Comparison of ENCODE assay signal across 21 mouse cellular contexts in the genomic region with DNA sequence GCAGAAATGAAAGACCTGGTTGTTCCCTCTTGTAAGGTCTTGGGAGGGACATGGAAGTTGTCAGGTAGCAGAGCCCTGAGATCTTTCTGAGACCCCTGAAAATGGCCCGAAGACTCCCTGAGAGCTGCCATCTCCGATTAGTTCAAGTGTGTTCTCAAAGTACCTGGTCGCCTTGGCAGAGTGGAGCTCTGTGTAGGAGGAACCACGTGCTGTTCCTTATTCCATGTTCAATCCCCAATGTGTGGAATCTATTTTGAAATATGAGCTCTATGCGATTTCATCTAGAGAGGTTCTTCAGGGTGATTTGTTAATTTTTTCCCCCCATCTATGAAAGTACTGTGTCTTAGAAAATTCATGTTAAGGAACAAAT.
DNase-seq lines count a peak whose midpoint lies in the region; ATAC-seq and TF ChIP-seq lines count a peak whose summit lies in the region.
"Had no signal": no experiment of that assay in that cellular context is flagged by ENCODE, and none has a peak within 500 bp of the region (broad histone marks: within the 10 kb centered on the region; RNA-seq: fewer than 3 reads in every experiment).

No protein-coding gene starts in this region.

- no peak for TF ChIP-seq CTCF in gastrocnemius, adult 2 months (IDR thresholded peaks at IDR 0.05)
- no peak for TF ChIP-seq CTCF in liver, postnatal 0 days (IDR thresholded peaks at IDR 0.05; ENCODE audit: low read depth)
- TF ChIP-seq CTCF in cortical plate, adult 2 months (IDR thresholded peaks at IDR 0.05; ENCODE audit: extremely low read depth, insufficient read depth, low read length): no peak

- no peaks in the 10 kb centered on the region for H3K27me3 ChIP-seq in liver, postnatal 0 days (ENCODE audit: insufficient read depth, low read length)
- H3K27me3 ChIP-seq in liver, embryonic 12.5 days (replicated peaks): no peaks in the 10 kb centered on the region
- no peaks in the 10 kb centered on the region for H3K27me3 ChIP-seq in hindbrain, embryonic 13.5 days
- H3K27me3 ChIP-seq: forebrain, embryonic 15.5 days had no signal

- no peaks in the 10 kb centered on the region for H3K9me3 ChIP-seq in liver, postnatal 0 days (ENCODE audit: low read length)
- no peaks in the 10 kb centered on the region for H3K9me3 ChIP-seq in liver, embryonic 12.5 days (replicated peaks)
- H3K9me3 ChIP-seq in hindbrain, embryonic 13.5 days: no peaks in the 10 kb centered on the region
- H3K9me3 ChIP-seq: forebrain, embryonic 15.5 days; heart, embryonic 10.5 days had no signal

- no peak overlapping the region for H3K9ac ChIP-seq in liver, postnatal 0 days (replicated peaks)
- no peak overlapping the region for H3K9ac ChIP-seq in liver, embryonic 12.5 days
- no peak overlapping the region for H3K9ac ChIP-seq in hindbrain, embryonic 13.5 days
- H3K9ac ChIP-seq: forebrain, embryonic 15.5 days; hindbrain, embryonic 14.5 days had no signal

- H3K4me1 ChIP-seq in liver, postnatal 0 days (ENCODE audit: insufficient read depth): peaks cover 31% of the 10 kb centered on the region
- H3K4me1 ChIP-seq in liver, embryonic 12.5 days: peaks cover 55% of the 10 kb centered on the region
- peaks cover 25% of the 10 kb centered on the region for H3K4me1 ChIP-seq in cortical plate, adult 2 months (ENCODE audit: control insufficient read depth, insufficient read depth, low read length)
- H3K4me1 ChIP-seq in hindbrain, embryonic 13.5 days (replicated peaks): peaks cover 31% of the 10 kb centered on the region

- ATAC-seq in liver, postnatal 0 days: no peak
- ATAC-seq in liver, embryonic 12.5 days: no peak
- no peak for ATAC-seq in hindbrain, embryonic 13.5 days (ENCODE audit: low FRiP score)
- ATAC-seq: CD4-positive, CD25-positive, alpha-beta regulatory T cell, adult 4 months; forebrain, embryonic 15.5 days; intestine, embryonic 16.5 days had no signal

- no peak overlapping the region for H3K4me3 ChIP-seq in gastrocnemius, adult 2 months
- no peak overlapping the region for H3K4me3 ChIP-seq in liver, postnatal 0 days (ENCODE audit: low read depth, low read length)
- no peak overlapping the region for H3K4me3 ChIP-seq in liver, embryonic 12.5 days
- H3K4me3 ChIP-seq in cortical plate, adult 2 months (ENCODE audit: insufficient read depth, low read length): no peak overlapping the region
- H3K4me3 ChIP-seq in hindbrain, embryonic 13.5 days: no peak overlapping the region
- H3K4me3 ChIP-seq: erythroblast, embryonic 14.5 days; forebrain, embryonic 15.5 days; heart, embryonic 10.5 days had no signal

- H3K27ac ChIP-seq in gastrocnemius, adult 2 months: peak overlapping the region; percentile 53
- 0 out of 2 replicates have a peak overlapping the region, but pooled peaks have one; percentile 6 for H3K27ac ChIP-seq in liver, postnatal 0 days (ENCODE audit: low read depth)
- no peak overlapping the region for H3K27ac ChIP-seq in liver, embryonic 12.5 days
- peak overlapping the region; percentile 68 for H3K27ac ChIP-seq in cortical plate, adult 2 months (ENCODE audit: insufficient read depth, low read length)
- no peak overlapping the region for H3K27ac ChIP-seq in hindbrain, embryonic 13.5 days
- H3K27ac ChIP-seq: forebrain, embryonic 15.5 days; heart, embryonic 10.5 days; hindbrain, embryonic 14.5 days had no signal

- TF ChIP-seq POLR2A in cortical plate, adult 2 months (IDR thresholded peaks at IDR 0.05; ENCODE audit: extremely low read depth, insufficient read depth, low read length): no peak

- DNase-seq in gastrocnemius, adult 2 months: no peak
- DNase-seq in gastrocnemius, postnatal 10 days: no peak
- no peak for DNase-seq in liver, postnatal 0 days
- DNase-seq in brain, adult 2 months (ENCODE audit: low read depth, low spot score): peak; percentile 72
- DNase-seq: adrenal gland, adult 8-10 months; adrenal gland, postnatal 36 days; cerebellum, adult 11 months; cerebellum, adult 8-10 months; cerebellum, postnatal 14 days; heart, adult 18-20 months; heart, postnatal 14 days had no signal

- no peak for TF ChIP-seq EP300 in liver, postnatal 0 days (IDR thresholded peaks at IDR 0.05; ENCODE audit: low read depth)

- intact Hi-C loops in gastrocnemius, adult 2 months (cut with DNase I): no loop called here

- H3K36me3 ChIP-seq in liver, postnatal 0 days (replicated peaks; ENCODE audit: insufficient read depth, low read length): no peaks in the 10 kb centered on the region
- no peaks in the 10 kb centered on the region for H3K36me3 ChIP-seq in liver, embryonic 12.5 days
- H3K36me3 ChIP-seq in hindbrain, embryonic 13.5 days: no peaks in the 10 kb centered on the region
- H3K36me3 ChIP-seq: forebrain, embryonic 15.5 days; G1E; heart, embryonic 10.5 days had no signal

- H3K4me2 ChIP-seq in liver, postnatal 0 days (ENCODE audit: low read depth, low read length): 0 out of 2 replicates have a peak overlapping the region, but pooled peaks have one; percentile 6
- H3K4me2 ChIP-seq in liver, embryonic 12.5 days: no peak overlapping the region
- no peak overlapping the region for H3K4me2 ChIP-seq in hindbrain, embryonic 13.5 days
- H3K4me2 ChIP-seq: forebrain, embryonic 15.5 days; hindbrain, embryonic 14.5 days had no signal

- 79% methylated on average over 5 of the region's 5 CpGs for WGBS in liver, postnatal 0 days (ENCODE audit: insufficient replicate concordance)
- 76% methylated on average over 5 of the region's 5 CpGs for WGBS in liver, embryonic 12.5 days (ENCODE audit: insufficient replicate concordance)
- WGBS in hindbrain, embryonic 13.5 days: 94% methylated on average over 5 of the region's 5 CpGs

Comparison
In these comparisons a context has a peak if more than half of its experiments do, and no peak if none do; other contexts are left out.
1. H3K27ac ChIP-seq: peak in gastrocnemius, adult 2 months (single experiment), liver, postnatal 0 days (single experiment) and cortical plate, adult 2 months (single experiment); none in liver, embryonic 12.5 days (single experiment) and hindbrain, embryonic 13.5 days (single experiment).